Mouse (Mus musculus) induced T-regulatory cell, adult 2 months (primary cell): ENCODE results near the gene Amer3.
"Not testable (repeated sequence)": the region's sequence is repeated elsewhere in the genome, so short reads cannot be mapped to it uniquely, and the experiment has no call there.

Source experiments
- DNase-seq: peaks from one replicate; pipeline ENCODE4 v3.0.0-alpha.2; 2012; ENCODE audit warnings: low read depth

Gene Amer3

DNA sequence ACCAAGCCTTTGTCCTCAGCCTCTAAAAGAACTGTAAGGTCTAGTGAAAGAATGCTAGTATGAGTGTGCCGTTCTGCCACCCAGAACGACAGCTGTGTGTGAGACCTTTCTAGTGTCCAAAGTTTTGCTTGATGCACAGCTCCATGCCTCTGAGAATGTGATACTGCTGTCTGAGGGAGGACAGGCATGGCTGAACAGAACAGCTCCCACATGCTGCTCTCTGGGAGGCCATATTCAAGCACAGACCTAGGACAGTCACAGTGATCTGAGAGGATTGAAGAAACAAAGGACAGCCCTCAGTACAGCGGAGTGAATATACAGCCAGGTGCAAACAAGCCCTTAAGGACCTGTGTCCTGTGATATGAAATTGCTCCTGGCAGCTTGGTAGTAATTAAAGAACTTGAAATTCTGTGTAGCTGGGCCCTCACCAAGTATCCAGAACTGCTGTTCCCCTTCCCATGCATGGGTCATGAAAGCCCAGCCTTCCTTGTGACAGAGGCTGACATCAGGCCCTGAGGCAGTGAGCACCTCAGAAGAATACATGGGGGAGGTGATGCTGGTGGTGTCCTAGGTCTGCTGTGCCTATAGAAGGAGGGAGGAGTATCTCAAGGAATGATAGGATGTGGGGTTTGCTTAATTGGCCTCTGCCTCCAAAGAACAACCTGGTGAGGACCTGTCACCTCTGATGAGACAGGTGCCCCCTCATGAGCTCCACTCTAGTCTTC, 22.0 kb downstream of the Amer3 start:
- no peak for DNase-seq

DNA sequence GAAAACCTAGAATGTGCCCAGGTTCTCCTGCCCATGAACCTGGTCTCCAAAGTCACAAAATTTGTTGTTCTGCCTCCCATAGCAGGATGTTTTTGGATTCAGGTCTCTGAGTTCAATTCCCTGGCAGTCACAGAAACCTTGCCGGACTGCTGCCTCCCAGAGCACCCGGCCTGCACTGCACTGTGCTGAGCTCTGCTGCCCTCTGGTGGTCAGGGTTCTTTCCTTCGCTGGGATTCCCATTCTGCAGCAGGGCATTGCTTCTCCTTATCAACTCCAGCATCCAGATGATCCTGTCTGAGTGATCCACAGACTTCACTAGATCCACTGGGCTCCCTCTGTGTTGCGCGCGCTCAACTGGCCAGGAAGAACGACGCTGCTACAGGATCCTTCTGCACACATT, 22.9 kb downstream of the Amer3 start:
- peak; percentile 82 for DNase-seq

GRCm38 (mm10) chr1:34613801-34614200, 34.3 kb downstream of the Amer3 start:
- no peak for DNase-seq

- not testable (repeated sequence) for DNase-seq
These were observed 40.7 kb downstream of the Amer3 start for GRCm38 (mm10) chr1:34620116-34620515.

- not testable (repeated sequence) for DNase-seq
These were observed 41.3 kb downstream of the Amer3 start for GRCm38 (mm10) chr1:34620761-34621160.

DNA sequence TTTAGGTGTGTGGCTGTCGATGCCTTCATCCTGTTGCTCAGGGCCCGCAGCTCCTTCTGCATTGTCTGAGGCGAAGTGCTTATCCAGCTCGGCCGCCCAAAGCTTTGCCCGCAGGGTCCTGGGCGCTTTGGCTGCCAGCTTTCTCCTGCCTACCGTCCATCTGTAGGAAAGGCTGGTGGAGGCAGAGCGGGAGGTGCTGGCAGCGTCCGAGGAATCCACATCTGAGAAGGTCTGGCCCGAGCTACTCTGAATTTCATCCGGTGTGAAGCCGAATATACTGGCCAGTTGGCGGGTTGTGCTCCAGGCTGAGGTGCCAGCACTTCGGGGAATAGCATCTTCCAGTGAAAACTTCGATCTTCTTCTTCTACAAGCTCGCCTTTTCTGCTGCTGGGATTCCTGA, 56.3 kb downstream of the Amer3 start:
- no peak for DNase-seq
